Mouse (Mus musculus): ENCODE measurements around the gene Uck2. TPM values are rescaled to one million over a fixed set of nuclear protein-coding genes. Genes with fewer than 3 reads are reported as not detected.
A peak's percentile ranks its signal among the peaks of the same experiment; 100 is the strongest.

Gene Uck2
- polyA plus RNA-seq, 1 experiment from 2014 or later: 10.8 TPM

- H3K27me3 ChIP-seq (replicated peaks; ENCODE audit: control insufficient read depth, insufficient read depth, low read length): peaks cover 41% of the 10 kb centered on the region
- TF ChIP-seq CTCF (IDR thresholded peaks at IDR 0.05; ENCODE audit: low read depth): no peak
- peak overlapping the region; percentile 93 for H3K4me2 ChIP-seq (replicated peaks; ENCODE audit: low read depth)
- H3K9me3 ChIP-seq (ENCODE audit: control insufficient read depth): no peaks in the 10 kb centered on the region
- H3K4me1 ChIP-seq (replicated peaks; ENCODE audit: control insufficient read depth, insufficient read depth, low read length): no peaks in the 10 kb centered on the region
- ATAC-seq: peak; percentile 79
- peak overlapping the region; percentile 68 for H3K27ac ChIP-seq (ENCODE audit: low read depth, low read length)
- no peaks in the 10 kb centered on the region for H3K36me3 ChIP-seq (ENCODE audit: control insufficient read depth, insufficient read depth)
- H3K4me3 ChIP-seq (ENCODE audit: low read depth, low read length): peak overlapping the region; percentile 67
- under 1% methylated on average over 44 of the region's 51 CpGs for WGBS
- peak overlapping the region; percentile 65 for H3K9ac ChIP-seq (ENCODE audit: low read depth, low read length)
Observed at GRCm38 (mm10) chr1:167284837-167285319, 242 bp downstream of the Uck2 start.

- peak; percentile 71 for ATAC-seq
- peak overlapping the region; percentile 65 for H3K9ac ChIP-seq (ENCODE audit: low read depth, low read length)
- H3K36me3 ChIP-seq (ENCODE audit: control insufficient read depth, insufficient read depth): no peaks in the 10 kb centered on the region
- peaks cover 41% of the 10 kb centered on the region for H3K27me3 ChIP-seq (replicated peaks; ENCODE audit: control insufficient read depth, insufficient read depth, low read length)
- peak; percentile 26; the same call in 1 of the 2 replicates for TF ChIP-seq CTCF (IDR thresholded peaks at IDR 0.05; ENCODE audit: low read depth)
- peak overlapping the region; percentile 68 for H3K27ac ChIP-seq (ENCODE audit: low read depth, low read length)
- H3K4me1 ChIP-seq (replicated peaks; ENCODE audit: control insufficient read depth, insufficient read depth, low read length): no peaks in the 10 kb centered on the region
- peak overlapping the region; percentile 67 for H3K4me3 ChIP-seq (ENCODE audit: low read depth, low read length)
- peak overlapping the region; percentile 93 for H3K4me2 ChIP-seq (replicated peaks; ENCODE audit: low read depth)
- no peaks in the 10 kb centered on the region for H3K9me3 ChIP-seq (ENCODE audit: control insufficient read depth)
- under 1% methylated on average over 73 of the region's 73 CpGs for WGBS
Observed at GRCm38 (mm10) chr1:167284258-167284836, 773 bp downstream of the Uck2 start.

- TF ChIP-seq CTCF (IDR thresholded peaks at IDR 0.05; ENCODE audit: low read depth): peak; percentile 36
- ATAC-seq: peak; percentile 10; the same call in 1 of the 2 replicates
- under 1% methylated on average over 44 of the region's 44 CpGs for WGBS
Observed at GRCm38 (mm10) chr1:167283441-167284257, 1.5 kb downstream of the Uck2 start.

GRCm38 (mm10) chr1:167282768-167283167 is 2.4 kb downstream of the Uck2 start:
- no peak for ATAC-seq
- no peaks in the 10 kb centered on the region for H3K36me3 ChIP-seq (ENCODE audit: control insufficient read depth, insufficient read depth)
- H3K4me3 ChIP-seq (ENCODE audit: low read depth, low read length): no peak overlapping the region
- no peaks in the 10 kb centered on the region for H3K4me1 ChIP-seq (replicated peaks; ENCODE audit: control insufficient read depth, insufficient read depth, low read length)
- no peak for TF ChIP-seq CTCF (IDR thresholded peaks at IDR 0.05; ENCODE audit: low read depth)
- no peak overlapping the region for H3K9ac ChIP-seq (ENCODE audit: low read depth, low read length)
- peak overlapping the region; percentile 93; the same call in 1 of the 2 replicates for H3K4me2 ChIP-seq (replicated peaks; ENCODE audit: low read depth)
- no peak overlapping the region for H3K27ac ChIP-seq (ENCODE audit: low read depth, low read length)
- H3K27me3 ChIP-seq (replicated peaks; ENCODE audit: control insufficient read depth, insufficient read depth, low read length): peaks cover 38% of the 10 kb centered on the region
- 65% methylated on average over 5 of the region's 5 CpGs for WGBS
- H3K9me3 ChIP-seq (ENCODE audit: control insufficient read depth): no peaks in the 10 kb centered on the region

More at GRCm38 (mm10) chr1:167283441-167284257, 1.5 kb downstream of the Uck2 start:
- H3K4me1 ChIP-seq (replicated peaks; ENCODE audit: control insufficient read depth, insufficient read depth, low read length): no peaks in the 10 kb centered on the region
- peaks cover 40% of the 10 kb centered on the region for H3K27me3 ChIP-seq (replicated peaks; ENCODE audit: control insufficient read depth, insufficient read depth, low read length)
- peak overlapping the region; percentile 67 for H3K4me3 ChIP-seq (ENCODE audit: low read depth, low read length)
- no peaks in the 10 kb centered on the region for H3K9me3 ChIP-seq (ENCODE audit: control insufficient read depth)
- H3K4me2 ChIP-seq (replicated peaks; ENCODE audit: low read depth): peak overlapping the region; percentile 93
- H3K36me3 ChIP-seq (ENCODE audit: control insufficient read depth, insufficient read depth): no peaks in the 10 kb centered on the region
- H3K9ac ChIP-seq (ENCODE audit: low read depth, low read length): peak overlapping the region; percentile 65
- peak overlapping the region; percentile 68 for H3K27ac ChIP-seq (ENCODE audit: low read depth, low read length)

GRCm38 (mm10) chr1:167282112-167282511 is 3.0 kb downstream of the Uck2 start:
- no peak overlapping the region for H3K4me3 ChIP-seq (ENCODE audit: low read depth, low read length)
- no peak overlapping the region for H3K27ac ChIP-seq (ENCODE audit: low read depth, low read length)
- TF ChIP-seq CTCF (IDR thresholded peaks at IDR 0.05; ENCODE audit: low read depth): no peak
- H3K9me3 ChIP-seq (ENCODE audit: control insufficient read depth): no peaks in the 10 kb centered on the region
- no peak for ATAC-seq
- H3K4me2 ChIP-seq (replicated peaks; ENCODE audit: low read depth): no peak overlapping the region
- H3K9ac ChIP-seq (ENCODE audit: low read depth, low read length): no peak overlapping the region
- no peaks in the 10 kb centered on the region for H3K36me3 ChIP-seq (ENCODE audit: control insufficient read depth, insufficient read depth)
- peaks cover 36% of the 10 kb centered on the region for H3K27me3 ChIP-seq (replicated peaks; ENCODE audit: control insufficient read depth, insufficient read depth, low read length)
- H3K4me1 ChIP-seq (replicated peaks; ENCODE audit: control insufficient read depth, insufficient read depth, low read length): no peaks in the 10 kb centered on the region
- 89% methylated on average over 3 of the region's 3 CpGs for WGBS

- Histone ChIP-seq H3K36me3 (ENCODE audit: control insufficient read depth, insufficient read depth) (no peaks in the 10 kb centered on the region), H3K4me1 (replicated peaks; ENCODE audit: control insufficient read depth, insufficient read depth, low read length) (no peaks in the 10 kb centered on the region), H3K27me3 (replicated peaks; ENCODE audit: control insufficient read depth, insufficient read depth, low read length) (peaks cover 42% of the 10 kb centered on the region), H3K9me3 (ENCODE audit: control insufficient read depth) (no peaks in the 10 kb centered on the region), H3K27ac (ENCODE audit: low read depth, low read length) (no peak overlapping the region), H3K4me3 (ENCODE audit: low read depth, low read length) (no peak overlapping the region), H3K9ac (ENCODE audit: low read depth, low read length) (no peak overlapping the region), H3K4me2 (replicated peaks; ENCODE audit: low read depth) (no peak overlapping the region)
- no peak for ATAC-seq
- WGBS: 88% methylated on average over 10 of the region's 10 CpGs
- TF ChIP-seq CTCF (IDR thresholded peaks at IDR 0.05; ENCODE audit: low read depth): no peak
Observed at GRCm38 (mm10) chr1:167280061-167280460, 5.1 kb downstream of the Uck2 start.

All from intestine, postnatal 0 days (tissue).